Mouse (Mus musculus) adrenal gland, adult 2 months (tissue): ENCODE measurements around the gene Slc51a. TPM values are rescaled to one million over a fixed set of nuclear protein-coding genes. Genes with fewer than 3 reads are reported as not detected.
A peak's percentile ranks its signal among the peaks of the same experiment; 100 is the strongest.
"Not testable (repeated sequence)": the region's sequence is repeated elsewhere in the genome, so short reads cannot be mapped to it uniquely, and the experiment has no call there.

ENCODE experiments used
- DNase-seq: peaks from one replicate; pipeline ENCODE4 v3.0.0; 2021
- polyA plus RNA-seq: library from polyadenylated mRNA; depleted of rRNA; stranded (reverse); fragments of >200 nt; gene quantifications from 2 replicates; pipeline ENCODE4 v1.2.3, GENCODE M21; 2012
- total RNA-seq, 2 experiments: library from RNA; stranded (reverse); gene quantifications; 2 replicates each; pipeline ENCODE4 v1.2.3; 2021

Slc51a gene
- total and polyA plus RNA-seq, 3 experiments, result 0.28 to 0.33 TPM; not detected in 1

GRCm38 (mm10) chr16:32468488-32468887 lies 19.2 kb downstream of the Slc51a start:
- no peak for DNase-seq

- DNase-seq, result no peak
Observed at GRCm38 (mm10) chr16:32464908-32465307, 22.8 kb downstream of the Slc51a start.

GRCm38 (mm10) chr16:32463426-32463825 lies 24.3 kb downstream of the Slc51a start:
- no peak for DNase-seq

GRCm38 (mm10) chr16:32462950-32463349 lies 24.7 kb downstream of the Slc51a start:
- no peak for DNase-seq

GRCm38 (mm10) chr16:32461713-32462112 lies 26.0 kb downstream of the Slc51a start:
- DNase-seq, result no peak

- DNase-seq, result peak; percentile 47
Observed at GRCm38 (mm10) chr16:32460518-32460917, 27.2 kb downstream of the Slc51a start.

- peak; percentile 67 for DNase-seq
Observed at GRCm38 (mm10) chr16:32457589-32458386, 29.9 kb downstream of the Slc51a start.

GRCm38 (mm10) chr16:32456761-32457160 lies 30.9 kb downstream of the Slc51a start:
- DNase-seq, result no peak

GRCm38 (mm10) chr16:32456086-32456485 lies 31.6 kb downstream of the Slc51a start:
- DNase-seq, result no peak

GRCm38 (mm10) chr16:32454646-32455045 lies 33.0 kb downstream of the Slc51a start:
- no peak for DNase-seq

- peak; percentile 36 for DNase-seq
Observed at GRCm38 (mm10) chr16:32453102-32453501, 34.6 kb downstream of the Slc51a start.

GRCm38 (mm10) chr16:32450133-32450532 lies 37.5 kb downstream of the Slc51a start:
- DNase-seq, result no peak

- DNase-seq, result no peak
Observed at GRCm38 (mm10) chr16:32449665-32450064, 38.0 kb downstream of the Slc51a start.

GRCm38 (mm10) chr16:32446563-32447138 lies 41.0 kb downstream of the Slc51a start:
- DNase-seq, result no peak

GRCm38 (mm10) chr16:32445558-32445957 lies 42.1 kb downstream of the Slc51a start:
- DNase-seq, result no peak

GRCm38 (mm10) chr16:32444615-32445014 lies 43.1 kb downstream of the Slc51a start:
- not testable (repeated sequence) for DNase-seq

GRCm38 (mm10) chr16:32441432-32441831 lies 46.2 kb downstream of the Slc51a start:
- no peak for DNase-seq

- DNase-seq, result no peak
Observed at GRCm38 (mm10) chr16:32437266-32437665, 50.4 kb downstream of the Slc51a start.

- no peak for DNase-seq
Observed at GRCm38 (mm10) chr16:32436657-32437056, 51.0 kb downstream of the Slc51a start.

- peak; percentile 61 for DNase-seq
Observed at GRCm38 (mm10) chr16:32434691-32435090, 53.0 kb downstream of the Slc51a start.

GRCm38 (mm10) chr16:32434066-32434465 lies 53.6 kb downstream of the Slc51a start:
- DNase-seq, result peak; percentile 37

GRCm38 (mm10) chr16:32433138-32433537 lies 54.5 kb downstream of the Slc51a start:
- no peak for DNase-seq

- no peak for DNase-seq
Observed at GRCm38 (mm10) chr16:32431926-32432325, 55.8 kb downstream of the Slc51a start.
